Mouse (Mus musculus) liver, adult 2 months (tissue): Measurements from ENCODE around the gene C1d. TPM values are rescaled to one million over a fixed set of nuclear protein-coding genes. Genes with fewer than 3 reads are reported as not detected.
A peak's percentile ranks its signal among the peaks of the same experiment; 100 is the strongest.

Source experiments
- DNase-seq: peaks from one replicate; pipeline ENCODE4 v3.0.0-alpha.2; 2011; ENCODE audit warnings: low read depth, low spot score; ENCODE audit errors: extremely low read depth
- H3K27ac ChIP-seq: fragments of 200-500 bp; replicated peaks from 2 replicates; pipeline ENCODE4 v1.5.1; 2012; ENCODE audit warnings: low read depth, mild to moderate bottlenecking, control low read depth, inconsistent platforms, low read length; ENCODE audit not compliant: insufficient read depth
- H3K27me3 ChIP-seq: fragments of 200-500 bp; 2 replicates; pipeline ENCODE4 v1.6.1; 2012; ENCODE audit warnings: mild to moderate bottlenecking, moderate library complexity, low read length, inconsistent platforms; ENCODE audit not compliant: control insufficient read depth, insufficient read depth
- H3K36me3 ChIP-seq: fragments of 200-500 bp; 2 replicates; pipeline ENCODE4 v1.6.1; 2012; ENCODE audit warnings: low read length, inconsistent platforms; ENCODE audit not compliant: control insufficient read depth, insufficient read depth
- H3K4me1 ChIP-seq: fragments of 200-500 bp; 2 replicates; pipeline ENCODE4 v1.6.1; 2011; ENCODE audit warnings: low read length; ENCODE audit not compliant: control insufficient read depth, insufficient read depth
- H3K4me3 ChIP-seq: fragments of 200-500 bp; 2 replicates; pipeline ENCODE4 v1.5.1; 2011; ENCODE audit warnings: low read depth, mild to moderate bottlenecking, control low read depth, low read length, moderate library complexity; ENCODE audit not compliant: insufficient read depth
- H3K79me2 ChIP-seq: fragments of 200-500 bp; 2 replicates; pipeline ENCODE4 v1.6.1; 2012; ENCODE audit warnings: inconsistent platforms, mild to moderate bottlenecking, low read length, moderate library complexity; ENCODE audit not compliant: control insufficient read depth, insufficient read depth
- H3K9ac ChIP-seq: fragments of 200-500 bp; 2 replicates; pipeline ENCODE4 v1.6.1; 2012; ENCODE audit warnings: low read depth, mild to moderate bottlenecking, control low read depth, inconsistent platforms, low read length
- CTCF ChIP-seq: fragments of 200-500 bp; IDR thresholded peaks from 2 replicates; pipeline ENCODE4 v1.5.1; 2011; ENCODE audit warnings: low read depth, low read length, control low read depth
- POLR2A ChIP-seq: fragments of 200-500 bp; IDR thresholded peaks from 2 replicates; pipeline ENCODE4 v1.6.1; 2011; ENCODE audit warnings: low read length, control low read depth; ENCODE audit not compliant: insufficient read depth; ENCODE audit errors: extremely low read depth
- WGBS: fragments of 180-500 bp; shearing (Covaris S2); methylation state at CpG from one replicate; pipeline ENCODE4 v1.1.7; 2018; 5-methylcytosine and 5-hydroxymethylcytosine counted together
- polyA plus RNA-seq: library from polyadenylated mRNA; depleted of rRNA; stranded (reverse); fragments of >200 nt; gene quantifications from 2 replicates; pipeline ENCODE4 v1.2.3, GENCODE M21; 2012; rRNA removed
- total RNA-seq: library from RNA; depleted of rRNA; stranded (reverse); fragments of >200 nt; gene quantifications from 2 replicates; pipeline ENCODE4 v1.2.3, GENCODE M21; 2014; rRNA removed

Gene C1d
- total RNA-seq (48.3 and 53.2 TPM in 2 replicates), polyA plus RNA-seq (23.4 and 38.9 TPM in 2 replicates)

GRCm38 (mm10) chr11:17257443-17257842, at the start of gene C1d:
C1d (plus strand) TSS chr11:17257579.
- under 1% methylated on average over 33 of the region's 33 CpGs for WGBS
- H3K4me3 ChIP-seq = peak within 1 kb of the TSS; percentile 70
- H3K4me1 ChIP-seq = peaks cover 6% of the 10 kb centered on the region; the same call in 1 of the 2 replicates
- H3K27ac ChIP-seq = peak within 1 kb of the TSS; percentile 73
- H3K9ac ChIP-seq = peak within 1 kb of the TSS; percentile 71
- peaks cover 16% of the 10 kb centered on the region; the same call in 1 of the 2 replicates for H3K79me2 ChIP-seq
- peak; percentile 86 for DNase-seq
- no peaks in the 10 kb centered on the region for H3K27me3 ChIP-seq
- TF ChIP-seq POLR2A = peak; percentile 59; the same call in 1 of the 2 replicates
- no peak for TF ChIP-seq CTCF
- no peaks in the 10 kb centered on the region for H3K36me3 ChIP-seq

- WGBS = under 1% methylated on average over 65 of the region's 65 CpGs
- Histone ChIP-seq H3K79me2 (0 out of 2 replicates have a peak, but pooled peaks cover 2% of the 10 kb centered on the region), H3K4me1 (peaks cover 7% of the 10 kb centered on the region; the same call in 1 of the 2 replicates), H3K9ac (peak within 1 kb of the TSS; percentile 77), H3K4me3 (peak within 1 kb of the TSS; percentile 76), H3K36me3 (peaks cover 5% of the 10 kb centered on the region), H3K27ac (peak within 1 kb of the TSS; percentile 66), H3K27me3 (no peaks in the 10 kb centered on the region)
- TF ChIP-seq POLR2A = peak; percentile 51; the same call in 1 of the 2 replicates
- no peak for TF ChIP-seq CTCF
- DNase-seq = peak; percentile 92
Observed at GRCm38 (mm10) chr11:17211258-17212140, 45.9 kb upstream of the C1d start, which contains the start of gene Pno1. Pno1 (minus strand) TSS chr11:17211568.

- Histone ChIP-seq H3K36me3 (peaks cover 5% of the 10 kb centered on the region), H3K79me2 (0 out of 2 replicates have a peak, but pooled peaks cover 2% of the 10 kb centered on the region), H3K27me3 (no peaks in the 10 kb centered on the region), H3K4me3 (peak overlapping the region; percentile 67), H3K4me1 (peaks cover 7% of the 10 kb centered on the region; the same call in 1 of the 2 replicates), H3K9ac (peak overlapping the region; percentile 77), H3K27ac (peak overlapping the region; percentile 30)
- no peak for DNase-seq
- WGBS = 1% methylated on average over 10 of the region's 10 CpGs
- TF ChIP-seq POLR2A (no peak), CTCF (no peak)
Observed at GRCm38 (mm10) chr11:17212141-17212495, 45.3 kb upstream of the C1d start.

GRCm38 (mm10) chr11:17212903-17213509, 44.4 kb upstream of the C1d start:
- H3K79me2 ChIP-seq = 0 out of 2 replicates have a peak, but pooled peaks cover 2% of the 10 kb centered on the region
- WGBS = 57% methylated on average over 5 of the region's 5 CpGs
- no peak overlapping the region for H3K9ac ChIP-seq
- TF ChIP-seq POLR2A (no peak), CTCF (no peak)
- no peak overlapping the region for H3K4me3 ChIP-seq
- peaks cover 7% of the 10 kb centered on the region; the same call in 1 of the 2 replicates for H3K4me1 ChIP-seq
- no peaks in the 10 kb centered on the region for H3K27me3 ChIP-seq
- no peak overlapping the region for H3K27ac ChIP-seq
- DNase-seq = no peak
- peaks cover 5% of the 10 kb centered on the region; the same call in 1 of the 2 replicates for H3K36me3 ChIP-seq

- DNase-seq = no peak
- Histone ChIP-seq H3K27ac (no peak overlapping the region), H3K9ac (no peak overlapping the region), H3K27me3 (no peaks in the 10 kb centered on the region), H3K4me1 (peaks cover 7% of the 10 kb centered on the region; the same call in 1 of the 2 replicates), H3K36me3 (no peaks in the 10 kb centered on the region), H3K4me3 (no peak overlapping the region), H3K79me2 (0 out of 2 replicates have a peak, but pooled peaks cover 2% of the 10 kb centered on the region)
- WGBS = 61% methylated on average over 3 of the region's 3 CpGs
- TF ChIP-seq CTCF (no peak), POLR2A (no peak)
Observed at GRCm38 (mm10) chr11:17215475-17215874, 41.9 kb upstream of the C1d start.
